Mouse (Mus musculus) megakaryocyte-erythroid progenitor cell, adult 5-6 weeks (primary cell): ENCODE data around the gene Sash1. TPM values are rescaled to one million over a fixed set of nuclear protein-coding genes. Genes with fewer than 3 reads are reported as not detected.
A peak's percentile ranks its signal among the peaks of the same experiment; 100 is the strongest.
"Not testable (repeated sequence)": the region's sequence is repeated elsewhere in the genome, so short reads cannot be mapped to it uniquely, and the experiment has no call there.

Source experiments
- ATAC-seq: replicated peaks from 2 replicates; pipeline ENCODE4 v1.8.0; 2016; ENCODE audit warnings: mild to moderate bottlenecking, inconsistent platforms; ENCODE audit not compliant: severe bottlenecking, poor library complexity, low FRiP score, low TSS enrichment
- total RNA-seq, 2 experiments: library from RNA; stranded (forward) in 1 of 2; stranded (reverse) in 1 of 2; fragments of 200-1000, 215-1000 nt in 1 of 2; fragments of >200 nt in 1 of 2; fragmentation: Nextera tagmentation in 1 of 2; gene quantifications; 2 replicates each; pipeline ENCODE4 v1.2.3; 2014 to 2017

Gene Sash1
- total RNA-seq, 2 experiments from 2014 or later = 0.61 to 1.7 TPM

DNA sequence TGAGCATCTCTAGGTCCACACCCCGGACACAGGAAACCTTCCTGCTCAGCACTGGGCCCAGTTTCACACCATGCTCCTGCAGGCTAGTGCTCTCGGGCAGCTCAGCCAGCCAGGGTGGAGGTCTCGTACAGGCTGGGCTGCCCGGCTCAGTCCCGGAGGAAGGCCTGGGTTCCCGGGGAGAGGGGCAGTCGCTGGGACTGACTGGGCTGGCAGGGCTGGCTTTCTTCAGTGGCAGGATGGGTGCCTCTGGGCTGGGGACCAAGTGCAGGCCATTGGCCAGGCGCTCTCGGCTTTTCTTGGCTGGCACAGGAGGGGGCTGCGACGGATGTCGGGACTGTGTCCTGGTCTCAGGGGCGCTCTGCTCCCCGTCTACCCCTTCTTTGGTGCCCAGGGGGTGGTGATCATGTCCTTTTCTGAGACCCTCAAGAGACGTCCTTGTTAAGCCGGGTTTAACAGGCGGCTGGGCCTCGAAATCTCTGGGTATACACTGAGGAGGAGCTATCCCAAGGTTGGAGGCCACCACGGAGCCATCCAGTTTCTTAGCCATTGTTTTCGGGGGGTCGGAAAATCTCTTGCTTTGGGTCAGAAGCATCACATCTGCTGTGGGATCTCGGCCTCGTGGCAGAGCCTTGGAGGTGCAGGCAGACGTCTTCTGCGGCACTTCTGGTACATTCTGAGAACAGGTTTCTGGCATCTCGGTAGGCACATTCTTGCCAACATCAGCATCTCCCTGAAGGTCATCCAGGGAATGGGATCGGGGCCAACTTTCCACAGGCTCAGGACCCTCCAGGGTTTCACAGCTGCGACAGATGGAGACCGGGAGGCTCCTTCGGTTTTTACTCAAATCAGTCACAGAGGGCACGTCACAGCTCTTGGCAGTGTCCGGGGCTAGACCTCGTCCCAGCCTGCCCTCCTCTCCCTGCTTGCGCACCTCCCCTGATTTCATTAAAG is 156.2 kb downstream of the Sash1 start:
- 0 out of 2 replicates have a peak, but pooled peaks have one; percentile 14 for ATAC-seq

DNA sequence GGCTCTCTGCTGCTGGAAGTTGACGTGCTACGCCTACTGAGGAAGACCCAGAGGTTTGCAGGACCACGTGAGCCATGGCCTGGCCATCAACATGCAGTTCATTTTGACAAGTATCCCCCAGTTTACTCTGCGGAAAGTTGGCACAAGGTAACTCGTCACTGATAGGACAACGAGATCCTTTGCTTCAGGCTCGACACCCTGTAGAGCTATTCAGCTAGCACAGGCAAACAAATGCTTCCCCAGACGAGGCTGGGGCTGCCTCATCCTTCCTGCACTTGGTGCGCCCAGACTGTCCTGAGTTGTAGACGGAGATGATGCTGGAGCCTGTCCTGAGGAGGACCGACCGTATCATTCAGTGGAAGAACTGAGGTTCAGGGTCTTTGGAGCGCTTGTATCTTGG is 166.5 kb downstream of the Sash1 start:
- no peak for ATAC-seq

DNA sequence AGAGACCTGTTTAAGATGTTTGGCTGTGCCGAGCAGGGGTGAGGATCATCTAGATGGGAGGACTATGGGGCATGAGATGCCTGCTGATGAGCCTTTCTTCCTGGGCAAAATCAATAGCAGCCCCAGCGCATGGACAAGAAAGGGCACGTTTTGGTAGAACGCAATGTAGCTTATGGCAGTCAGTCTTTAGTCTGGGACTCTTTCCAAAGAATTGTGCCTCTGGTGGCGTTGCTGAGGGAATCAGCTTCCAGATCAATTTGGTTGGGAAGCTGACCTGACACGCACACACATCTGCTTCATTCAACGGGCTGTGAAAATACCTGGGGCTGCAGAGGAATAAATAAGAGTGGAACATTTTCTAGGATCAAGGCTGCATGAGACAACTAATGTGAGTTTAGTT is 167.0 kb downstream of the Sash1 start:
- no peak for ATAC-seq

DNA sequence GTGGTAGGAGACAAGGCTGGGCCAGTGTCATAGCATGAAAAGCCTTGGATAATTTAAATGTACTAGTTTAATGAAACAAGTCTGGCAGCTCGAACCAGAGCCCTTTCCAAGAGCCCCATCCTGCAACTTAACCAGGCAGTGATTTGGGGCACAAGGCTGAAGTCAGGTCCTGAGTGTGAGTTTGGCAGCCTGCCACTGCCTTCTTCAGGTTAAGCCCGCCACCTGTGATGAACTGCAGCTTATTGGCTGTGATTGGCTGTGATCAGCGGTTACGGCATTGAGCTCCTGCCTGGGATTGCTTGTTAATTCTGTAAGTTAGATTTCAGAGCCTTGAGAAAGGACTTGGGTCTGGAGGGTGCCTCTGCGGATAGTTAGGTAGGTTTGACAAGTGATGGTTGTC is 168.7 kb downstream of the Sash1 start:
- ATAC-seq = no peak

DNA sequence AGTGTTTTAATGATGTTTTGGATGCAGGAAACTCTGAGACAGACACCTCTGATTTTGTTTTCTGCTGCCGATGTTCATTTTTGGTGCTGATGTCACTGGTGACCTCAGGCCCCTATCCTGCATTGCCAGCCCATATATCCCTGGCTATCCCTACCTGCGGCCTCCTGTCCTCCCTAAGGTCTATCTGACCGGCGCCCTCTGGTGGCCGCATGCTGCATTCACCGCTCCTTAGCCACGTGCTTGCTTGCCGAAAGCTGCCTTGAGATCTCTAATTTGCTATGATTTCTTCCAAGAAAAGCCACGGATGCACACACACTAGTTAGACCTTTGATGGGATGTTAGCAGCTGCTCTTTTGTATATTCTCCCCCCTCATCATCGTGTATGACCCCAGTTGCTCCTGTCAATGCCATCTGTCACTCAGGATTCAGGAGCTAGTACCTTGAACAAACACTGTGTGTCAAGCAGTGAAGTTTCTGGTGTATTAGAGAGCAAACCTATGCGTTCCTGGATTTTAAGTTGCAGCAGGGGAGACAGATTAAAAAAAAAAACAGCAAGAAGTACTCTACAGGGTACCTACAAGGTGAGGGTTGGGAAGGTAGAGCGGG is 170.1 kb downstream of the Sash1 start:
- ATAC-seq = peak; percentile 96

DNA sequence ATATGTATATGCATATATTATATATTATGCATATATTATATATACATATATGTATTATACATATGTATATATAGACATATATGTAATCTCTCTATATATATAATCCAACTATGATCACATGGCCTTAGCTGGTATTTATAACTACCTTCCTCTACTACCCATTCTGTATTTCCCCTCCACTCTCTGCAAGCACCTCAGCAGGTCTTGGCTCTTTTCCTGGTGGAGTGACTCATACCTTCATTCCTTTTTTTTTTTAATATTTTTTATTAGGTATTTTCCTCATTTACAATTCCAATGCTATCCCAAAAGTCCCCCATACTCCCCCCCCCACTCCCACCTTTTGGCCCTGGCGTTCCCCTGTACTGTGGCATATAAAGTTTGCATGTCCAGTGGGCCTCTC is 189.2 kb downstream of the Sash1 start:
- not testable (repeated sequence) for ATAC-seq

DNA sequence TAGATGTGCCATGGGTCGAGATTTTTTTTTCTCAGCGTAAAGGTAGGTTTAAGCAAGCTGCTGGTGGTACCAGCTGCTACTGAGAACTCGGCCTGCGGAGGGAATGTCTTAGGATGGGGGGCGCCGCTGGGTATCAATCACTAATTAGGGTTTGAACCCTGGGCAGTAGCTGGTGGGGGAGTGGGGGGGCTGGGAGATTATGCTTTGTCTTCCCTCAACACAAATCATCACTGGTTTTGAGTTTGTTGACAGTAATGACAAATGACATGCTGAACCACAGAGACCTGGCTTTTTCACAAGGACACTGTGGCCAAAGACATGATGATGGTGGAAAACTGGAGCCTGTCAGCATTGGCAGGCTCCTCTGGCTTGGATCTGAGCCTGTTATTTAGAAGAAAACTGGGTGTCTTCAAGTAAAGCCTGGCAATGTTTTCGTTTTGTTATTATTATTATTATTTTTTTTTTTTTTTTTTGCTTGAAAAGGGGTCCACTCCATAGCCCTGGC is 191.8 kb downstream of the Sash1 start:
- no peak for ATAC-seq

DNA sequence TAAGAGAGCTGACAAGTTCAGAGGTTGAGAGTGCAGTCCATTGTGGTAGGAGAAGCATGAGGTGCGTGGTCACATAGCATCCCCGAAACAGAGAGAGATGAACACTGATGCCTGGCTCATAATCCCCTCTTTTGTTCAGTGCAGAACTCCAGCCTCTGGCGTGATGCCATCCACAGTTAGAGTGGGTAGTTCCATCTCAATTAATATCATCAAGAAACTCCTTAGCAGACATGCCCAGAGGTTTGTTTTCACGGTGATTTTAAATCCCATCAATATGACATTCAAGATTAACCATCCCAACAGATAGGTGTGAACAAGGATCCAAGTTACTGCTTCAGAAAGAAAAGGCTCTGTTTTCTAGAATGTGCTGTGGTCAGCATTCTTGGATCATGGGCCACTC is 192.3 kb downstream of the Sash1 start:
- ATAC-seq = no peak

DNA sequence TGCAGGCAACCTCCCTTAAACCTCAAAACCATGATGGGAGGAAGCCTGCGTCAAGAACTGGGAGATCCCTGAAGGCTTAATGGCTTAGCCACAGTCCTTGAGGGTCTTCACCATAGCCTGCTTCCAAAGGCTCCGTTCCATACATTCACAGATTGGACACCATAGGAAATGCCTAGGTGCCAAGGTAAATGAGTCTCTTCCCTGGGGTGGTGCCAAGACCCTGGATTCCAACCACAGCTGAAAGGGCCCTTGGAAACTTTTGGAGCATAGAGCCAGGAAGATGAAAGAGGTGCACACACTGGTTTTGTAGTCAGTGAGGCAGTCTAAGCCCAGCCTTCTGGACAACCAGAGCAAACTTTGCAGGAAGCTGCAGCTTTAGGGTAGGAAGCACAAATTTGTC is 193.3 kb downstream of the Sash1 start:
- ATAC-seq = no peak

DNA sequence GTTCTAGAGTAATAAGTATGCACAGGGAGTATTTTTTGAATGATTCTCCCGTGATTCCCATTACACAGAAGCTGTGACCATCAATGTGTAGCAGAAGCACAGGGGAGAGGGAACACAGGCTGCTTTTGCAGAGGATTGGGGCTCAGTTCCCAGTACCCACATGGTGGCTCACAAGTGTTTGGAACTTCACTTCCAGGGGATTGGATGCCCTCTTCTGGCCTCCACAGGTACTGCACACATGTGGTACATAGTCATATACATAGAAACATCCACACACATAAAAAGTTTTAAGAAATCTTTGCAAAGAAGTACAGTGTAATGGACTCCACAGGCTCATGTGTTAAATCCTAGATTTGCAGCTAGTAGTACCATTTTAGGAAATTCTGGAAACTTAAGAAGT is 199.7 kb downstream of the Sash1 start:
- no peak for ATAC-seq

DNA sequence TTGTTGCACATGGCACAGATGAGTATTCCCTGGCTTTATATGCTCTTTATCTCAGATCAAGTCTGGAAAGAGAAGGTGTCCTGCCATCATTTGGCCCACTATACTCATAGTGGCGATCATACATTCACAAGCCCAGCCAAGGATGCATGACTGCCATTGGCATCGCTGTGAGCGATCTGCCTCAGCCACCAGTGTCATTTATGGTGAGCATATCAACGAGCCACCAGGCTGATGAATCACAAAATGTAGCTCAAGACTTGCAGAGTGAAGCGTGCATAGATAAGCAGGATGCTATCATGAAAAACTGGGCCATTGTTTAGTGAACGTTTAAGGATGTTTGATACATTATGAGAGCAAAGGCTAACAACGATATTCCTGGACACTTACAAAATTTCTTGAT is 200.6 kb downstream of the Sash1 start:
- ATAC-seq = no peak

DNA sequence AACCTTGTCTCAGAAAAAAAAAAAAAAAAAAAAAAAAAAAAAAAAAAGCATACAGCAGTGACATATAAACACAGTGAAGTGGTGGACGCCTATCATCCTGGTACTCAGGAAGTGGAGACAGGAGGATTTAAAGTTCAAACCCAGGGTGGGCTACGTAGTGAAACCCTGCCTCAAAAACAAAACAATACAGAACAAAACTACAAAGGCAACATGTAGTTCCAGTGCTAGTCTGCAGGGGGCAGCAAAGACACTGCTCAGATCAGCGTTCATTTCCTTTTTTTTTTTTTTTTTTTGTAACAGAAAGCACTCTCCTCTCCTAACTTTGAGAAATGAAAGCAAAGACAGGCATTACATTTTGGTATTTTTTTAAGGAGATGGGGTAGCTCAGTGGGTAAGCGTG is 203.0 kb downstream of the Sash1 start:
- 0 out of 2 replicates have a peak, but pooled peaks have one; percentile 44 for ATAC-seq

DNA sequence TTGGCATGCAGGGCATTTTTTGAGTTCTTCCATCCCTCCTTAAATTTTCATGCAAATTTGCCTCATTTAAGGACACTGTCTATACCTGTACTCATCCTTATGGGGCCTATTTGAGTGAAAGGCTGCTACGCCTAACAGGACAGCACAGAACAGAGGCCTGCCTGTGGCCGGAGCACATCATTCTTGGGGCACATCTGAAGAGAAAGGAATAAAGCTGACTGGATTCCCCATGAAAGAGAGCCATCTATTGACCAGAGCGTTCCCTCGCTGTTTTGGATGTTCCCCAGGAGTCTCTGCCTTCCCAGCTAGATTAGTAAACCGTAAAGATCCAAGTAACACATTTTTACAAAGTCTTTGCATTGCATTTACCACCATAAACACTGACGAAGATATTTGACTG is 203.5 kb downstream of the Sash1 start:
- no peak for ATAC-seq

DNA sequence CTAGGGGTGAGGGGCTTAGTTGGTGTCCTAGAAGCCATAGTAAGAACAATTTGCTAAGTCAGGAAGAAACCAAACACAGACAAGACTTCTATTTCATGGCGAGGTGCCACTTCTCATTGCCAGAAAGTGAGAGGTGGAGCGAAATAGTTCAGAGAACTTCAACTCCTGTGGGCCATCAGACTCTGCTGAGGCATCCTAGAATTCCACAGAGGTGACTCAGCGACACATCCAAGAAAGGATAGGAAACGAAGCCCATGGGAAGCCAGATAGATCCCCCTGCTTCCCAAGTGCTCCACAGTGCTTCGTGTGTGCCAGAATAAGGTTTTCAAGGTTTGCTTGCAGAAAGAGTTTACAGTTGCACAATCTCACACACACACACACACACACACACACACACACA is 209.1 kb downstream of the Sash1 start:
- no peak for ATAC-seq
